ENCODE assay signal across 8 mouse cellular contexts in the genomic region with DNA sequence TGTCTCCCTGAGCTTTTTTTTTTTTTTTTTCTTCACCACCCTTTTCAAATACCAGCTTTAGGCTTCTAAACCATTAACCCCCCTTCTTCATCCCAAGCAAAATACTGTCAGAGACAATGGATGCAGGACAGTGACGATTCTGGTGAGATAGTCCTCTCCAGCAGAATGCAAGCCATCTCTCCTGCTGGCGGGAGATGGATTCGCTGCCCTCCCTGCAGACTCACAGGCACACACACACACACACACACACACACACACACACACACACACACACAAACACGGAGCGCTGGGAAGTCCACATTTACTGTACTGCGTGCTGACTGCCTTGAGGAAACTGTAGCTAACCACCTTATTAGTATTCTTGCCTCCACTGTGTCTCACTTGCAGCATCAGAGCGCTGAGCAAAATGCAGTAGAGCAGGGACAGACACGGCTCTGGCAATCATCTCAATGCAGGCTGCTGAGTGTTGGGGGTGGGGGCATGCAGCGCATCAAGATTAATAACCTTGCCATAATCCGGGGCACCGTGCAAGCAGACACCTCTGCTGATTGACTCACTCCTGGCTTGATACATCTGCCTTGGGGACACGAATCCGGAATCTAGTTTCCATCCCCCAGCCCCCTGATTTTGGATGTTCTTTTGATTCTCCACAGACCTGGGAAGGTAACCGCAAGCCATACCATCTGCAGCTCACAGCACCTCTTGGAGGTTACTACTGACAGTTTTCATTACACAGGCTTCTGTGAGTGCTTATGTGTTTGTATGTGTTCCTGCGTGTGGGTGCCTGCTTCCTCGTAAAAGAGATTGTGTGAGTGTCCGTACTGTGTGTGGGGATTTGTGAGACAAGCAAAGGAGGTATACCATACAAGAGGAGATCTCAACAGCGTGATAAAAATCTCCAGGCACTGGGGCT. TPM values are rescaled to one million over a fixed set of nuclear protein-coding genes. Genes with fewer than 3 reads are reported as not detected.
DNase-seq lines count a peak whose midpoint lies in the region; ATAC-seq and TF ChIP-seq lines count a peak whose summit lies in the region.

Gene Lrrc4c, plus strand, starts transcription at position 783 of the 913 bp plus-strand sequence.

- H3K9ac ChIP-seq in forebrain, embryonic 16.5 days (replicated peaks; ENCODE audit: low read depth, low read length) = peak within 1 kb of the TSS; percentile 56
- peak within 1 kb of the TSS; percentile 71 for H3K9ac ChIP-seq in midbrain, postnatal 0 days (replicated peaks; ENCODE audit: low read length, poor library complexity, severe bottlenecking)

- no peaks in the 10 kb centered on the region for H3K9me3 ChIP-seq in forebrain, embryonic 16.5 days (ENCODE audit: control insufficient read depth, low read length)
- no peaks in the 10 kb centered on the region for H3K9me3 ChIP-seq in midbrain, postnatal 0 days (ENCODE audit: low read length)

- ATAC-seq in forebrain, embryonic 16.5 days = peak; percentile 85
- peak; percentile 79 for ATAC-seq in midbrain, postnatal 0 days (ENCODE audit: low FRiP score)

- H3K4me1 ChIP-seq in forebrain, embryonic 16.5 days (replicated peaks; ENCODE audit: control insufficient read depth, insufficient read depth, low read length) = peaks cover 13% of the 10 kb centered on the region
- H3K4me1 ChIP-seq in midbrain, postnatal 0 days (ENCODE audit: insufficient read depth, low read length) = no peaks in the 10 kb centered on the region

- no peaks in the 10 kb centered on the region for H3K27me3 ChIP-seq in forebrain, embryonic 16.5 days (replicated peaks; ENCODE audit: control insufficient read depth, insufficient read depth, low read length)
- H3K27me3 ChIP-seq in midbrain, postnatal 0 days (ENCODE audit: insufficient read depth, low read length) = no peaks in the 10 kb centered on the region

- peak within 1 kb of the TSS; percentile 50 for H3K4me3 ChIP-seq in forebrain, embryonic 16.5 days (replicated peaks; ENCODE audit: low read length)
- H3K4me3 ChIP-seq in midbrain, postnatal 0 days (ENCODE audit: low read depth, low read length) = peak within 1 kb of the TSS; percentile 54

- H3K4me2 ChIP-seq in forebrain, embryonic 16.5 days (ENCODE audit: low read length) = peak within 1 kb of the TSS; percentile 82
- H3K4me2 ChIP-seq in midbrain, postnatal 0 days (ENCODE audit: low read depth, low read length, poor library complexity, severe bottlenecking) = peak within 1 kb of the TSS; percentile 68

- under 1% methylated on average over 18 of the region's 18 CpGs for WGBS in forebrain, embryonic 16.5 days
- WGBS in midbrain, postnatal 0 days = 4% methylated on average over 18 of the region's 18 CpGs

- peak; percentile 12 for DNase-seq in adrenal gland, postnatal 14 days
- no peak for DNase-seq in adrenal gland, adult 18-20 months (ENCODE audit: low spot score in 2 of 2)
- peak; percentile 72 to 78 for DNase-seq in cerebellum, adult 18-20 months
- DNase-seq in layer of hippocampus, postnatal 25 days (ENCODE audit: extremely low spot score in 1 of 2, low spot score in 1 of 2) = peak; percentile 34 to 37
- DNase-seq in midbrain, postnatal 0 days (ENCODE audit: low spot score) = peak; percentile 68
- no peak for DNase-seq in spleen, postnatal 4 days (ENCODE audit: low spot score in 2 of 2)
- DNase-seq in kidney, postnatal 14 days = no peak

- peak; percentile 51; the same call in 1 of the 2 replicates for TF ChIP-seq CTCF in midbrain, postnatal 0 days (IDR thresholded peaks at IDR 0.05)

- peak within 1 kb of the TSS; percentile 67 for H3K27ac ChIP-seq in forebrain, embryonic 16.5 days (ENCODE audit: low read length)
- H3K27ac ChIP-seq in midbrain, postnatal 0 days (ENCODE audit: low read depth, low read length) = peak within 1 kb of the TSS; percentile 81

- no peaks in the 10 kb centered on the region for H3K36me3 ChIP-seq in forebrain, embryonic 16.5 days (ENCODE audit: control insufficient read depth, insufficient read depth)
- H3K36me3 ChIP-seq in midbrain, postnatal 0 days (ENCODE audit: insufficient read depth, low read length) = no peaks in the 10 kb centered on the region

RNA-seq across cellular contexts. Expression of gene Lrrc4c, which starts in this region (rescaled TPM):
- total RNA-seq in adrenal gland, postnatal 14 days (2021) = 2.1 and 2.7 TPM in 2 replicates
- total RNA-seq in adrenal gland, adult 18-20 months (2021) = 1 to 10 TPM; 3.5 to 4.4 TPM
- 26.5 and 30.9 TPM in 2 replicates for polyA plus RNA-seq in forebrain, embryonic 16.5 days (2015; fragmentation: Nextera tagmentation; extraction: Ambion mirVana)
- 10 to 100 TPM; 64.5 to 69.3 TPM for total RNA-seq in layer of hippocampus, postnatal 25 days (2021)
- total RNA-seq in midbrain, postnatal 0 days (2014; rRNA removed) = 59.7 and 66.4 TPM in 2 replicates
- polyA plus RNA-seq in midbrain, postnatal 0 days (2015; fragmentation: Nextera tagmentation; extraction: Ambion mirVana) = 48.0 and 51.8 TPM in 2 replicates

Comparison
In these comparisons a context has a peak if more than half of its experiments do, and no peak if none do; other contexts are left out.
1. RNA of gene Lrrc4c (total RNA-seq): 64.5 to 69.3 TPM in layer of hippocampus, postnatal 25 days and 59.7 to 66.4 TPM in midbrain, postnatal 0 days; 3.5 to 4.4 TPM in adrenal gland, adult 18-20 months and 2.1 to 2.7 TPM in adrenal gland, postnatal 14 days; every median in the first group is over 10 times any median in the second.
2. DNase-seq: peak in adrenal gland, postnatal 14 days (single experiment), cerebellum, adult 18-20 months (2 of 2), layer of hippocampus, postnatal 25 days (2 of 2) and midbrain, postnatal 0 days (single experiment); none in adrenal gland, adult 18-20 months (0 of 2), spleen, postnatal 4 days (0 of 2) and kidney, postnatal 14 days (single experiment).